Mouse (Mus musculus): ENCODE measurements at regions not wholly inside any gene's neighbourhood (a gene's known extent, or its start where the extent isn't known, plus 50 kb on each side); places are given as distances from the start of the nearest gene placed in this dataset.

DNA sequence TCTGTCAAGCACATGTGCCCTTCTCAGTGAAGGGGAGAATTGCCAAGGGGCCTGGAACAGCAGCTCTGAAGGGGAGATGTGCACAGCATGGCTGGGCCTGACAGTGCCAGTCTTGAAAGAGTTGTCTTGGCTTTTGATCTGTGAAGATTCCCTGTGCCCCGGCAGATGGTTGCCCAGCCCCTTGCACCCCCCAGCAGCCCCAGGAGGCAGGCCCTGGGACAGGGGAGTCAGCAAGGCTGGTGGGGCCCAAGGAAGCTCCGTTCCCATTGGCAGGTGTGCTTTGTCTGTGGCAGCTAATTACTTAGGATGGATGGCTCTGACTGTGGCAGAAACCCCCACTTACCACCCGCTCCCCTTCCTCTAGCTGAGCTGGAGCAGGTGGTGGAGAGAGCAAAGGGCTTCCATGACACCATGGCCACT is 58.6 kb downstream of the Tspan17 start:
- no peak for TF ChIP-seq CTCF (IDR thresholded peaks at IDR 0.05)
- POLR2A ChIA-PET = no interaction called here
- in situ Hi-C loops (cut with MboI; ENCODE audit: low pct_unique_long_range_greater_than_20kb) = no loop called here
- DNase-seq (ENCODE audit: low read depth, low spot score) = no peak
- CTCF ChIA-PET = no interaction called here
- H3K27me3 ChIP-seq = peaks cover 23% of the 10 kb centered on the region
- no peak for ATAC-seq

DNA sequence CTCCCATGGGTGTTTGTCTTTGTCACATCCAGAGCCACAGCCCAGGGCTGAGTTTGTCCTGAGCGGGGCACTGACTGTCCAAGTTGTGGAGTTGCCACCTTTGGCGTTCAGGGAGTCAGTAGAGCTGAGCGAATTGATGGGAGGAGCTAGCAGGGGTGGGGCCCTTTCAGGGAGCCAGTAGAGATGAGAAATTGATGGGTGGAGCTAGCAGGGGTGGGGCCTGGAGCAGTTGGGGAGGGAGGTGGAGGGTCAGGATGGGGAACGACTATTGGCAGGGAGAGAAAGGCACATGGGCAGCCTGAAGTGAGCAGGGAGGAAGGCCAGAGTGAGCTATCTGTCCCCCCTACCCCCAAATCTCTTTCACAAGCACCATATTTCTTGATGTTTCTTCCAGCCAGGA is 62.0 kb downstream of the Tspan17 start:
- POLR2A ChIA-PET = no interaction called here

DNA sequence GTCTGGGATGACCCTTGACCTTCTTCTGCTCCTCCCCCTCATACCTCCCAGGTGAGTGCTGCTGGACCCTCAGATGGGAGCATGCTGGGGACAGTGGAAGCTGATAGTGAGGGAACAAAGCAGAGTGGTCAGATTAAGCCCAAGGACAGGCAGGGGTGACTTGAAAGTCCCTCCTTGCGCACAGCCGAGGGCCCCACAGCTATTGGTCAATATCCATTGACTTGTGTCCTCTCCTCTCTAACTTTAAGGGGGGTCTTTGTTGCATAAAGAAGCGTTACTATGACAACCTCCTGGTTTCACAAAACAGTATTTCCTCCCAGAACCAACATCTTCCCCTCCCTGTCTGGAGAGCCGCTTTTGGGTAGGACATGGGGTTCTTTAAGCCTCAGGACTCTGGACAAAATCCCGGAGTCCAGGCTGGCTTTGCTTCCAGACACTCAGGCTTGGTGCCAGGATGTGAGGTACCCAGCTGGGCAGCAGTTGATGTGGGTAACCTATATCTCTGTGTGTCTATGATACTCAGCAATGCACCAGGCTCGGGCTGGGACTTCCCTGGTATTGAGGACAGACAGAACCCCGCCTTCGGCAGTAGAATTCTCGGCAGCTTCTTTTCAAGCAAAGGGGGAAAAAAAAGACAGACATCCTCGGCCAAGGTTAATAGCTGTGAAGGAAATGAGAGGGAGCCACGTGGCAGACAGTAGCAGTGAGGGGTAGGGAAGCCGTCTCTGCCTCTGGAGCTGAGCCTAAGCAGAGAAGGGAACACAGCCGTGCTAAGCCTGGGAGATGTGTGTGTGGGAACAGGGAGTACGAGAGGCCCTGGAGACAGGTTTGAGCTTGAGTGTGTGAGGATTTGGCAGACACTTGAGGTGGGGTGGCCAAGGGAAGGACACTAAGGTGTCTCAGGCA is 66.4 kb downstream of the Tspan17 start:
- CTCF ChIA-PET = interaction anchor here (1.0 to 1.3 kb wide), 2 partner anchors 11 to 40 kb away, joined by 3 read pairs; no protein-coding TSS in a partner anchor
- POLR2A ChIA-PET = no interaction called here
- in situ Hi-C loops (cut with MboI; ENCODE audit: low pct_unique_long_range_greater_than_20kb) = no loop called here
- ATAC-seq (no peak), DNase-seq (ENCODE audit: low read depth, low spot score) (no peak)
- peaks cover 21% of the 10 kb centered on the region for H3K27me3 ChIP-seq
- TF ChIP-seq CTCF (IDR thresholded peaks at IDR 0.05) = no peak

More for the DNA sequence above, 62.0 kb downstream of the Tspan17 start:
- CTCF ChIA-PET = no interaction called here
- no peak for DNase-seq (ENCODE audit: low read depth, low spot score)
- no peak for TF ChIP-seq CTCF (IDR thresholded peaks at IDR 0.05)
- in situ Hi-C loops (cut with MboI; ENCODE audit: low pct_unique_long_range_greater_than_20kb) = no loop called here
- no peak for ATAC-seq
- H3K27me3 ChIP-seq = peaks cover 22% of the 10 kb centered on the region

DNA sequence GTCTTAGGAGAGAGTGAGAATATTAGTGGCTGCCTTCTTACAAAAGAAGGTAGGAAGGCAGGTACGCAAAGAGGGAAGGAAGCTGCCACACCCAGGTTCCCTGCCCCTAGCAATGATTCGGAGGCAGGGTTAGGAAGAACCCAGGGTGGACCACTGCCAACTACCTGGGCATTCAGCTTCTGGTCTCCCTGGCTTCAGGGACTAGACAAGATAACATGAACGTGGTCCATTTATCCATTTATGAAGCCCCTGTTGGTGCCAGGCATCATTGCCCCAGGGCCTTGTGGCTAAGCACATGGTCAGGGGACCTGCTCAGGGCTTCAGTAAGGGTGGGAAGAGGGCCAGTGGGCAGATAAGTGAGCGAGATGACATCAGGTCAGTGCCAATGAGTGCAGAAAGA is 73.8 kb downstream of the Tspan17 start:
- DNase-seq (ENCODE audit: low read depth, low spot score) (no peak), ATAC-seq (no peak)
- TF ChIP-seq CTCF (IDR thresholded peaks at IDR 0.05) = no peak
- in situ Hi-C loops (cut with MboI; ENCODE audit: low pct_unique_long_range_greater_than_20kb) = no loop called here
- CTCF ChIA-PET = interaction anchor here (1.4 kb wide), 1 partner anchor 10 kb away, joined by 3 read pairs; no protein-coding TSS in a partner anchor
- POLR2A ChIA-PET = no interaction called here
- H3K27me3 ChIP-seq = peaks cover 35% of the 10 kb centered on the region

DNA sequence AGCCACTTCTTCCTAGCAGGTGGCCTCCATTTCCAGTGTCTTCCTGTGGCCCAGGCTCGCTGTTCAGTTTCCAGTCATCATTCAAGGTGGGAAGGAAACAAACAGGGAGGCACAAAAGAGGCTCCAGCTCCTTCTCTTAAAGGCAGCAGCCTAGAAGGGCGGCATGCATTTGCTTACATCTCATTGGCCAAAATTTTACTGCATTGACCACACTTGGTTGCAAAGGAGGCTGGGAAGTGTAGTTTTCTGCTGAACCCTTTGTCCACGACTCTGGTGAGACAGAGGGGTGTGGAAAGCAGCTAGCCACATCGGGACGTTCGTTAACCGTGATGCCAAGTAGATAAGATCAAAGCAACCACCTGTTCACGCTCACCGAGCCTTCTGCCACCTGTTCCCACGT is 74.9 kb downstream of the Tspan17 start:
- CTCF ChIA-PET = interaction anchor here (1.4 kb wide), 1 partner anchor 11 kb away, joined by 3 read pairs; no protein-coding TSS in a partner anchor
- no peak for DNase-seq (ENCODE audit: low read depth, low spot score)
- POLR2A ChIA-PET = no interaction called here
- in situ Hi-C loops (cut with MboI; ENCODE audit: low pct_unique_long_range_greater_than_20kb) = no loop called here
- no peak for TF ChIP-seq CTCF (IDR thresholded peaks at IDR 0.05)
- no peak for ATAC-seq
- peaks cover 35% of the 10 kb centered on the region for H3K27me3 ChIP-seq

DNA sequence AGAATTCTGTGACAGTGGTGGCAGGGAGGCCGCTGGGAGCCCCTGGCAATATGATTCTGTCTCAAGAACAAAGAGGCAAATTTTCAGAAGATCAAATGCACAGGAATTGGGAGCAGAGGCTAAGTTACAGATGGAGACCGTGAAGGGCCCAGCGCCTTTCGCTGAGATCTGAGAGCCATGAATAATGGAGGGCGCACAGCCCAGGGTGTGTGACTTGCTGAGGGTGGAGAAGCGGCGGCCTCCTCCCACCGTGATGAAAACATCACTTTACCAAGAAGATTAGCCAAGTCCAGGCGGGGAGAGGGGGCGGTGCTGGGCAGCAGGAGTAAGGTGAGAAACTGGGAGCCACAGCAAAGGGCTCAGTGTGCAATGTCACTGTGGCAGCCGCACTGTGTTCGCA is 77.2 kb upstream of the Unc5a start:
- POLR2A ChIA-PET = no interaction called here
- no peak for DNase-seq (ENCODE audit: low read depth, low spot score)
- ATAC-seq = no peak
- CTCF ChIA-PET = no interaction called here
- no peak for TF ChIP-seq CTCF (IDR thresholded peaks at IDR 0.05)
- peaks cover 56% of the 10 kb centered on the region for H3K27me3 ChIP-seq
- in situ Hi-C loops (cut with MboI; ENCODE audit: low pct_unique_long_range_greater_than_20kb) = no loop called here

DNA sequence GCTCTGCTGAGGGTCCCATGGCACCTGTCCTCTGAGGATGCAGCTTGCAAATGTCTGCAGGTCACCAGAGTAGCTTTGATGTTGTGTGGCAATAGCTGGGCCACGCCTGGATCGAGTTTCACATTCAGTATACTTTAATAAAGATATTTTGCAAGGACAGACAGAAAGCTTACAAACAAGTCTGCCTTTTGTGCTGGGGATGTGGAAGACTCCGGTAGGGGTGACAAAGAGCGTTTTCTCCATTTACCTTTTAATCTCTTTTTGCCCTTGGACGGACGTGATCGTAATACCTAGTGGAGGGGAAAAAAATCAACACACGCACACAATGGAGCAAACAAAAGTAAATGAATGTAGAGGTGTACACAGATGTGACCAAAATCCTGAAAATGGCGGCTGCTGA is 75.3 kb upstream of the Unc5a start:
- POLR2A ChIA-PET = no interaction called here
- H3K27me3 ChIP-seq = peaks cover 51% of the 10 kb centered on the region

DNA sequence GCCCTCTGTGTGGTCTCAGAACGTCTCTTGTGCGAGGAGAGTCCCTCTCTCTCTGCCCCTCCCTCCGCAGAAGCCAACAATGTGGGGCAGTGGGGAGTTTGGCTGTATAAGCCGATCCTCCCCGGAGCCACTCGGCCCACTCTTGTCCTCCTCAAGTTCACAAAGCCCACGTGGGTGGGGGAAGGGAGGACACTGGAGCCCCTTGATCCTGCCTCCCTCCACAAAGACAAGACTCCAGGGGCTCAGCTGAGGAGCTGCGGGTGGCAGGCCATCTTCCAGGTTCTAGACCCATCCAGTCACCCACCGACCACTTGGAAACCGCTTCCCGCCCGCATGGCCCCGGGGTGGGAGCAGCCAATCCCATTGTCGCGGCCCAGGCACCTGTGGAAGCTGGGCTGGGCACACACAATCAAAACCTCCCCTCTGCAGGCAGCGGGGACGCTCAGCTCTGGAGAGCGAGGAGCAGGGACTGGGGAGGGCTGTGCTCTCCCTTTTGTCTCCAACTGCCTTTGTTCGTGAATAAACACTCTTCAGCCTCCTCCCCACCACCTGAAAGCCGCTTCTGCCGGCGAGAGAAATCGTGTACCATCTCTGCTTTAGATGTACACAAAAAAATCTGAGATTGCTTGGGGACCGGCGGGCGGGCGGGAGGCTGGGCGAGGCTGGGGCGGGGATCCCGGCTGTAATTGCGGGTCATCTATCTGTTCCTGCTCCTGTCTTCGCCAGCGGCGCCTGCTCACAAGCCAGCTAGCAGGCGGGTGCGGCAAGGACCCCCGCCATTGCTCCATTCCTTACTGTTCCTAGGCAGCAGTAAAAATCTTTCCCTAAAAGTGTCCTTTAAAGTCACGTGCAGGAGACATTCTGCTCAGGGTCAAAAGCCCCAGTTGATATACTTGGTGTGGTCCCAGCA is 74.7 kb upstream of the Unc5a start:
- no peak for TF ChIP-seq CTCF (IDR thresholded peaks at IDR 0.05)
- POLR2A ChIA-PET = no interaction called here
- ATAC-seq = no peak
- in situ Hi-C loops (cut with MboI; ENCODE audit: low pct_unique_long_range_greater_than_20kb) = no loop called here
- CTCF ChIA-PET = no interaction called here
- peaks cover 51% of the 10 kb centered on the region for H3K27me3 ChIP-seq
- no peak for DNase-seq (ENCODE audit: low read depth, low spot score)

More for the DNA sequence above, 75.3 kb upstream of the Unc5a start:
- DNase-seq (ENCODE audit: low read depth, low spot score) (no peak), ATAC-seq (no peak)
- in situ Hi-C loops (cut with MboI; ENCODE audit: low pct_unique_long_range_greater_than_20kb) = no loop called here
- CTCF ChIA-PET = no interaction called here
- TF ChIP-seq CTCF (IDR thresholded peaks at IDR 0.05) = no peak

DNA sequence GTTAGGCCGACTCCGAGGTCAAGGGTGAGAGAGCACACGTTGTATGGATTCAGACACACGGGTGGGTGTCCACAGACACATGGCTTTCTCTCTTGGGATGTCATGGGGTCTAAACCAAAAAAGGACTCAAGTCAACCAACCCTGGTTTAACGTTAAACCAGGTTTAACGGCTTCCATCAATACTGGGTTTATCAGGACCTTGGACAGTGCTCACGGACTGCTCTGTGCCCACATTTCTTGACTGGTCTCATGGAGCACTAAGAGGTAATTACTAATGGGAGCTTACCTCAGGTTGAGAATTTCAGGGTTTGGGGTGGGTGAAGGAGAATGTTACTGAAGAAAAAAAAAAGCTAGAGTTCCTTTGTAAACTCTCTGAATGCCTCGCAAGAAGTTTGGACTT is 72.7 kb upstream of the Unc5a start:
- ChIA-PET POLR2A (no interaction called here), CTCF (no interaction called here)
- H3K27me3 ChIP-seq = peaks cover 37% of the 10 kb centered on the region
- no peak for TF ChIP-seq CTCF (IDR thresholded peaks at IDR 0.05)
- no peak for ATAC-seq
- no peak for DNase-seq (ENCODE audit: low read depth, low spot score)
- in situ Hi-C loops (cut with MboI; ENCODE audit: low pct_unique_long_range_greater_than_20kb) = no loop called here

DNA sequence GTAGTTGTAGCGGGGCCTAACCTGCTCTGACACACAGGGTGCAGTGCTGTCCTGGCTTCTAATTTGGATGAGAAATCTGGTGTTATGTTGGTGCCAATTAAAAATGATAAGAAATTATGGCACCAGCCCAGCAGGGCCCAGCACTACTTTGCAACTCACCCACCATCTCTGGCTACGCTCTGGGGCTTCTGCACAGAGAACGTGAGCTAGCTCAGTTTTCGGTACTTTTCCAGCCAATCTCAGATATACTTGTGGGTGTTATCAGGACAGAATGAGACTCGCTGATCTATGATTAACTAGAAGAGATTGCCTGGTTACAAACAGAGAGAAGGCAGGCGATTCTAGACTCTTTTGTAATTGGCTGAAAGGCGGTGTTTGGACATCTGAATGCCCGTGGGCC is 71.6 kb upstream of the Unc5a start:
- ATAC-seq = no peak
- no peak for TF ChIP-seq CTCF (IDR thresholded peaks at IDR 0.05)
- peaks cover 33% of the 10 kb centered on the region for H3K27me3 ChIP-seq
- ChIA-PET POLR2A (no interaction called here), CTCF (no interaction called here)
- in situ Hi-C loops (cut with MboI; ENCODE audit: low pct_unique_long_range_greater_than_20kb) = no loop called here
- no peak for DNase-seq (ENCODE audit: low read depth, low spot score)

DNA sequence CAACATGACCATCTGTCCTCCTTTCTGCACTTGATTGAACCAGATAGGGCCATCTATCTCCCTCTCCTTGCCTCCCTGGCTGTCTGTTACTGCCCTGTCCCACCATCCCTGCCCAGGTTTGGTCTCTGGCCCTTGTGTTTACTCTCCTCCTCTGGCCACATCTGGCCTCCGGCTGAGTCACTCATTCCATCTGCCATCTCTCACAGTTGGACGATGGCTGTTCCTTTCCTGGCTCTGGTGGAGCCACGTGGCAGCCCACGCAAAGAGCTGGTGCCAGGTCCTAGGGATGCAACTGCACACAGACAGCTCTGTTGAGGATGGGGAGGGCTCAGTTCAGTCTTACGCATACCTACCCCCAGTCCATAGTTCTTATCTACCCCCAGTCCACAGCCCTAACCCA is 69.9 kb upstream of the Unc5a start:
- H3K27me3 ChIP-seq = peaks cover 24% of the 10 kb centered on the region
- TF ChIP-seq CTCF (IDR thresholded peaks at IDR 0.05) = no peak
- no peak for ATAC-seq
- ChIA-PET POLR2A (no interaction called here), CTCF (no interaction called here)
- in situ Hi-C loops (cut with MboI; ENCODE audit: low pct_unique_long_range_greater_than_20kb) = no loop called here
- no peak for DNase-seq (ENCODE audit: low read depth, low spot score)

Measured in Patski (cell line).